22 mouse cellular contexts compared by ENCODE assay signal in the genomic region with DNA sequence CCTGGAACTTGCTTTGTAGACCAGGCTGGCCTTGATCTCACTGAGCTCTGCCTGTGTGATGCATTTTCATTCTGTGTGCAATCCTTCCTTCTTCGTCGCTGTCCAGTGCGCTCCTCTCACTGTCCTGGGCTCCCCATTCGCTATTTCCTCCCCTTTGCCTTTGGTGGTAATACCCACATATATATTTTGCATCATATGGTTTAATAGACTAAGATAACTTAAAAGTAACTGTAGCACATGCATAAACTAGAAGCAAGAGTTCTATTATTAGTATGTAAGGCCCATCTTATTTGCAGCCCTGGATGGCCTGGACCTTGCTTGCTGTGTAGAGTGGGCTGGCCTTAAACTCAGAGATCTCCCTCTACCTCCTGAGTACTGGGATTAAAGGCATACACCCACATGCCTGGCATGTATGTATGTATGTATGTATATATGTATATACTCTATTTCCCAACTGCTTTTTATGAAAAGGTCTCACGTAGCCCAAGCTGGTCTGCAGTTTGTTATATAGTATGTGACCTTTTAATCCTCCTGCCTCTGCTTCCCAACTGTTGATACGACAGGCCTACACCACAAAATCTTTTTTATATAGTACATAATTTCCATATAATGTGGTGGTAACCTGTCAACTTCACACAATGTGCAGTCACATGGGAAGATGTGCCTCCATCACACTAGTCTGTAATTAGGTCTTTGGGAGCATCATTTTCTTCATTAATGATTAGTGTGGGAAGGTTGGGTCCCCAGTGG. TPM values are rescaled to one million over a fixed set of nuclear protein-coding genes. Genes with fewer than 3 reads are reported as not detected.
DNase-seq lines count a peak whose midpoint lies in the region; ATAC-seq lines count a peak whose summit lies in the region.
"Had no signal": no experiment of that assay in that cellular context is flagged by ENCODE, and none has a peak within 500 bp of the region (broad histone marks: within the 10 kb centered on the region; RNA-seq: fewer than 3 reads in every experiment).

No protein-coding gene starts in this region.

- H3K27me3 ChIP-seq in forebrain, embryonic 12.5 days: no peaks in the 10 kb centered on the region
- no peaks in the 10 kb centered on the region for H3K27me3 ChIP-seq in hindbrain, embryonic 14.5 days (ENCODE audit: control insufficient read depth, insufficient read depth, low read length)
- no peaks in the 10 kb centered on the region for H3K27me3 ChIP-seq in midbrain, embryonic 16.5 days (ENCODE audit: control insufficient read depth, insufficient read depth, low read depth, low read length)
- H3K27me3 ChIP-seq in heart, embryonic 12.5 days (replicated peaks): no peaks in the 10 kb centered on the region
- H3K27me3 ChIP-seq: megakaryocyte, embryonic 14.5 days had no signal

- no peak for ATAC-seq in forebrain, embryonic 12.5 days (ENCODE audit: low FRiP score)
- ATAC-seq in hindbrain, embryonic 14.5 days (ENCODE audit: low FRiP score): peak; percentile 12; the same call in 1 of the 2 replicates
- no peak for ATAC-seq in midbrain, embryonic 16.5 days
- no peak for ATAC-seq in heart, embryonic 12.5 days (ENCODE audit: insufficient number of reproducible peaks, low FRiP score)

- 0 out of 2 replicates have a peak overlapping the region, but pooled peaks have one; percentile 29 for H3K9ac ChIP-seq in forebrain, embryonic 12.5 days
- peak overlapping the region; percentile 78 for H3K9ac ChIP-seq in hindbrain, embryonic 14.5 days
- peak overlapping the region; percentile 68 for H3K9ac ChIP-seq in midbrain, embryonic 16.5 days (ENCODE audit: low read depth, low read length)
- H3K9ac ChIP-seq in heart, embryonic 12.5 days: no peak overlapping the region

- 0 out of 2 replicates have a peak, but pooled peaks cover 8% of the 10 kb centered on the region for H3K4me1 ChIP-seq in forebrain, embryonic 12.5 days
- H3K4me1 ChIP-seq in hindbrain, embryonic 14.5 days (replicated peaks; ENCODE audit: control insufficient read depth, insufficient read depth, low read length): peaks cover 5% of the 10 kb centered on the region; the same call in 1 of the 2 replicates
- H3K4me1 ChIP-seq in midbrain, embryonic 16.5 days (ENCODE audit: control insufficient read depth, insufficient read depth, low read length): peaks cover 17% of the 10 kb centered on the region
- H3K4me1 ChIP-seq in heart, embryonic 12.5 days (replicated peaks): peaks cover 8% of the 10 kb centered on the region

- no peaks in the 10 kb centered on the region for H3K9me3 ChIP-seq in forebrain, embryonic 12.5 days
- H3K9me3 ChIP-seq in hindbrain, embryonic 14.5 days (ENCODE audit: control insufficient read depth, low read length): no peaks in the 10 kb centered on the region
- no peaks in the 10 kb centered on the region for H3K9me3 ChIP-seq in midbrain, embryonic 16.5 days (replicated peaks; ENCODE audit: control insufficient read depth, low read length, poor library complexity, severe bottlenecking)
- H3K9me3 ChIP-seq in heart, embryonic 12.5 days (replicated peaks): peaks cover 7% of the 10 kb centered on the region; the same call in 1 of the 2 replicates

- H3K4me2 ChIP-seq in forebrain, embryonic 12.5 days: peak overlapping the region; percentile 47
- H3K4me2 ChIP-seq in hindbrain, embryonic 14.5 days (replicated peaks): peak overlapping the region; percentile 89
- peak overlapping the region; percentile 99 for H3K4me2 ChIP-seq in midbrain, embryonic 16.5 days (ENCODE audit: low read length)
- H3K4me2 ChIP-seq in heart, embryonic 12.5 days: no peak overlapping the region

- intact Hi-C loops in gastrocnemius, postnatal 14 days (cut with DNase I; ENCODE audit: low total_unique reads): no loop called here
- intact Hi-C loops in heart, postnatal 14 days (cut with DNase I): no loop called here

- DNase-seq in NIH3T3 (ENCODE audit: low read depth): peak; percentile 19
- peak; percentile 53 for DNase-seq in hindbrain, embryonic 14.5 days (ENCODE audit: low spot score)
- no peak for DNase-seq in gastrocnemius, postnatal 14 days
- no peak for DNase-seq in spleen, postnatal 10 days (ENCODE audit: low spot score in 2 of 2)
- no peak for DNase-seq in heart, postnatal 14 days
- DNase-seq: adrenal gland, postnatal 14 days; gastrocnemius, adult 2 months; kidney, adult 2 months; liver; right cerebral cortex, adult 18-20 months; thymus, adult 2 months had no signal

- peak overlapping the region; percentile 63; the same call in 1 of the 2 replicates for H3K27ac ChIP-seq in forebrain, embryonic 12.5 days
- H3K27ac ChIP-seq in hindbrain, embryonic 14.5 days: peak overlapping the region; percentile 62
- H3K27ac ChIP-seq in midbrain, embryonic 16.5 days (ENCODE audit: low read length): peak overlapping the region; percentile 66
- no peak overlapping the region for H3K27ac ChIP-seq in heart, embryonic 12.5 days (ENCODE audit: poor library complexity, severe bottlenecking)
- H3K27ac ChIP-seq: gastrocnemius, adult 2 months had no signal

- H3K4me3 ChIP-seq in forebrain, embryonic 12.5 days (replicated peaks): peak overlapping the region; percentile 27
- H3K4me3 ChIP-seq in hindbrain, embryonic 14.5 days (replicated peaks; ENCODE audit: low read length): peak overlapping the region; percentile 41
- peak overlapping the region; percentile 49 for H3K4me3 ChIP-seq in midbrain, embryonic 16.5 days (ENCODE audit: low read depth, low read length)
- no peak overlapping the region for H3K4me3 ChIP-seq in heart, embryonic 12.5 days
- H3K4me3 ChIP-seq: erythroblast, embryonic 14.5 days; gastrocnemius, adult 2 months; megakaryocyte, embryonic 14.5 days had no signal

- 62% methylated on average over 6 of the region's 6 CpGs for WGBS in forebrain, embryonic 12.5 days
- 43% methylated on average over 6 of the region's 6 CpGs for WGBS in hindbrain, embryonic 14.5 days
- 36% methylated on average over 6 of the region's 6 CpGs for WGBS in midbrain, embryonic 16.5 days
- WGBS in heart, embryonic 12.5 days: 75% methylated on average over 6 of the region's 6 CpGs

- H3K36me3 ChIP-seq in forebrain, embryonic 12.5 days (replicated peaks): peaks cover 24% of the 10 kb centered on the region
- peaks cover 33% of the 10 kb centered on the region for H3K36me3 ChIP-seq in hindbrain, embryonic 14.5 days (replicated peaks; ENCODE audit: control insufficient read depth, insufficient read depth)
- H3K36me3 ChIP-seq in midbrain, embryonic 16.5 days (ENCODE audit: control insufficient read depth, insufficient read depth, low read length): peaks cover 3% of the 10 kb centered on the region; the same call in 1 of the 2 replicates
- H3K36me3 ChIP-seq in heart, embryonic 12.5 days: peaks cover 18% of the 10 kb centered on the region

RNA-seq across cellular contexts. Expression of a gene that starts 4.3 kb away (rescaled TPM):
- polyA plus RNA-seq in forebrain, embryonic 12.5 days (2016; fragmentation: Nextera tagmentation; extraction: Ambion mirVana): not detected in 2 replicates
- polyA plus RNA-seq in hindbrain, embryonic 14.5 days (2014; fragmentation: Nextera tagmentation; extraction: Ambion mirVana): not detected in 2 replicates
- not detected in 2 replicates for polyA plus RNA-seq in midbrain, embryonic 16.5 days (2015; fragmentation: Nextera tagmentation; extraction: Ambion mirVana)
- total RNA-seq in gastrocnemius, postnatal 14 days (2021): not detected
- not detected in 2 replicates for polyA plus RNA-seq in heart, embryonic 12.5 days (2016; fragmentation: Nextera tagmentation; extraction: Ambion mirVana)
- total RNA-seq in heart, postnatal 14 days (2021): not detected
- total RNA-seq: adrenal gland, postnatal 14 days; ES-E14; gastrocnemius, adult 2 months; heart, adult 8-10 months; heart, postnatal 25 days; layer of hippocampus, adult 18-20 months; left cerebral cortex, adult 8-10 months had no signal
- polyA plus RNA-seq: erythroblast, embryonic 14.5 days; kidney, adult 2 months; lung, embryonic 16.5 days had no signal

RNA-seq across cellular contexts. Expression of a gene that starts 4.5 kb away (rescaled TPM):
- 7,386 and 7,785 TPM in 2 replicates for polyA plus RNA-seq in forebrain, embryonic 12.5 days (2016; fragmentation: Nextera tagmentation; extraction: Ambion mirVana)
- 14,408 and 15,410 TPM in 2 replicates for polyA plus RNA-seq in hindbrain, embryonic 14.5 days (2014; fragmentation: Nextera tagmentation; extraction: Ambion mirVana)
- 17,735 and 17,910 TPM in 2 replicates for polyA plus RNA-seq in midbrain, embryonic 16.5 days (2015; fragmentation: Nextera tagmentation; extraction: Ambion mirVana)
- total RNA-seq in gastrocnemius, postnatal 14 days (2021): 100 to 1,000 TPM in 1 of 2 experiments, 10 to 100 TPM in 1; 58.7 to 109 TPM
- polyA plus RNA-seq in heart, embryonic 12.5 days (2016; fragmentation: Nextera tagmentation; extraction: Ambion mirVana): 1,110 and 1,118 TPM in 2 replicates
- total RNA-seq in heart, postnatal 14 days (2021): 100 to 1,000 TPM; 116 to 154 TPM

RNA-seq across cellular contexts. Expression of a gene that starts 14.7 kb away (rescaled TPM):
- polyA plus RNA-seq in forebrain, embryonic 12.5 days (2016; fragmentation: Nextera tagmentation; extraction: Ambion mirVana): 1,790 and 1,867 TPM in 2 replicates
- polyA plus RNA-seq in hindbrain, embryonic 14.5 days (2014; fragmentation: Nextera tagmentation; extraction: Ambion mirVana): 1,223 and 1,455 TPM in 2 replicates
- polyA plus RNA-seq in midbrain, embryonic 16.5 days (2015; fragmentation: Nextera tagmentation; extraction: Ambion mirVana): 1,165 and 1,361 TPM in 2 replicates
- 10 to 100 TPM; 64.0 to 93.6 TPM for total RNA-seq in gastrocnemius, postnatal 14 days (2021)
- 1,481 and 1,517 TPM in 2 replicates for polyA plus RNA-seq in heart, embryonic 12.5 days (2016; fragmentation: Nextera tagmentation; extraction: Ambion mirVana)
- 100 to 1,000 TPM; 164 to 218 TPM for total RNA-seq in heart, postnatal 14 days (2021)

RNA-seq across cellular contexts. Expression of a gene that starts 31.0 kb away (rescaled TPM):
- 30.6 and 41.5 TPM in 2 replicates for polyA plus RNA-seq in forebrain, embryonic 12.5 days (2016; fragmentation: Nextera tagmentation; extraction: Ambion mirVana)
- 6.4 and 8.1 TPM in 2 replicates for polyA plus RNA-seq in hindbrain, embryonic 14.5 days (2014; fragmentation: Nextera tagmentation; extraction: Ambion mirVana)
- 27.9 and 33.5 TPM in 2 replicates for polyA plus RNA-seq in midbrain, embryonic 16.5 days (2015; fragmentation: Nextera tagmentation; extraction: Ambion mirVana)
- total RNA-seq in gastrocnemius, postnatal 14 days (2021): 10 to 100 TPM in 1 of 2 experiments, 1 to 10 TPM in 1; 4.4 to 11.3 TPM
- 16.9 and 17.2 TPM in 2 replicates for polyA plus RNA-seq in heart, embryonic 12.5 days (2016; fragmentation: Nextera tagmentation; extraction: Ambion mirVana)
- total RNA-seq in heart, postnatal 14 days (2021): 10 to 100 TPM; 13.6 to 13.7 TPM

RNA-seq across cellular contexts. Expression of a gene that starts 50.7 kb away (rescaled TPM):
- 0.45 and 0.51 TPM in 2 replicates for polyA plus RNA-seq in forebrain, embryonic 12.5 days (2016; fragmentation: Nextera tagmentation; extraction: Ambion mirVana)
- 1.1 and 1.4 TPM in 2 replicates for polyA plus RNA-seq in hindbrain, embryonic 14.5 days (2014; fragmentation: Nextera tagmentation; extraction: Ambion mirVana)
- 0.36 and 0.39 TPM in 2 replicates for polyA plus RNA-seq in midbrain, embryonic 16.5 days (2015; fragmentation: Nextera tagmentation; extraction: Ambion mirVana)
- total RNA-seq in gastrocnemius, postnatal 14 days (2021): 1 to 10 TPM in 1 of 2 experiments, under 1 TPM in 1; 0.97 to 4.1 TPM
- polyA plus RNA-seq in heart, embryonic 12.5 days (2016; fragmentation: Nextera tagmentation; extraction: Ambion mirVana): 4.5 and 4.6 TPM in 2 replicates
- total RNA-seq in heart, postnatal 14 days (2021): 1 to 10 TPM; 2.0 to 2.7 TPM
- polyA plus RNA-seq: erythroblast, embryonic 14.5 days had no signal

Comparison
In these comparisons a context has a peak if more than half of its experiments do, and no peak if none do; other contexts are left out.
1. DNase-seq: peak in NIH3T3 (single experiment) and hindbrain, embryonic 14.5 days (single experiment); none in gastrocnemius, postnatal 14 days (single experiment), spleen, postnatal 10 days (0 of 2) and heart, postnatal 14 days (0 of 2).